Mouse (Mus musculus) hindbrain, embryonic 15.5 days (tissue): ENCODE data around the gene 1110002E22Rik. TPM values are rescaled to one million over a fixed set of nuclear protein-coding genes. Genes with fewer than 3 reads are reported as not detected.
A peak's percentile ranks its signal among the peaks of the same experiment; 100 is the strongest.

Source experiments
- ATAC-seq: fragments of 200-750 bp; cut with Nextera tagmentation; 2 replicates; pipeline ENCODE4 v1.8.0; 2017; ENCODE audit warnings: low read depth, moderate number of reproducible peaks, moderate TSS enrichment; ENCODE audit not compliant: low FRiP score
- H3K27ac ChIP-seq: fragments of 300-500 bp; sonication (generic); replicated peaks from 2 replicates; pipeline ENCODE4 v1.5.1; 2015; ENCODE audit warnings: mild to moderate bottlenecking, inconsistent platforms
- H3K27me3 ChIP-seq: fragments of 300-500 bp; sonication (generic); 2 replicates; pipeline ENCODE4 v1.6.1; 2015; ENCODE audit warnings: control low read depth, inconsistent platforms
- H3K36me3 ChIP-seq: fragments of 300-500 bp; sonication (generic); 2 replicates; pipeline ENCODE4 v1.6.1; 2015; ENCODE audit warnings: control low read depth, inconsistent platforms
- H3K4me1 ChIP-seq: fragments of 300-500 bp; sonication (generic); replicated peaks from 2 replicates; pipeline ENCODE4 v1.6.1; 2015; ENCODE audit warnings: control low read depth, inconsistent platforms
- H3K4me2 ChIP-seq: fragments of 300-500 bp; sonication (generic); 2 replicates; pipeline ENCODE4 v1.6.1; 2015; ENCODE audit warnings: moderate library complexity, mild to moderate bottlenecking, inconsistent platforms
- H3K4me3 ChIP-seq: fragments of 300-500 bp; sonication (generic); 2 replicates; pipeline ENCODE4 v1.5.1; 2015; ENCODE audit warnings: mild to moderate bottlenecking, inconsistent platforms
- H3K9ac ChIP-seq: fragments of 300-500 bp; sonication (generic); 2 replicates; pipeline ENCODE4 v1.6.1; 2015; ENCODE audit warnings: inconsistent platforms
- H3K9me3 ChIP-seq: fragments of 300-500 bp; sonication (generic); 2 replicates; pipeline ENCODE4 v1.6.1; 2016; ENCODE audit warnings: control low read depth, inconsistent platforms
- WGBS: fragments of 180-500 bp; shearing (Covaris S2); methylation state at CpG from one replicate; pipeline ENCODE4 v1.1.7; 2015; 5-methylcytosine and 5-hydroxymethylcytosine counted together
- polyA plus RNA-seq: library from polyadenylated mRNA; unstranded; fragments of >200 nt; fragmentation: Nextera tagmentation; extraction: Ambion mirVana; gene quantifications from 2 replicates; pipeline ENCODE4 v1.2.1, GENCODE M21; 2015

The 1110002E22Rik gene
- polyA plus RNA-seq, 1 experiment from 2014 or later = 0.16 TPM

- Histone ChIP-seq H3K27me3 (no peaks in the 10 kb centered on the region), H3K4me2 (no peak overlapping the region), H3K36me3 (no peaks in the 10 kb centered on the region), H3K4me3 (no peak overlapping the region), H3K9me3 (no peaks in the 10 kb centered on the region), H3K27ac (no peak overlapping the region), H3K9ac (no peak overlapping the region), H3K4me1 (no peaks in the 10 kb centered on the region)
- 50% methylated on average over 7 of the region's 7 CpGs for WGBS
- ATAC-seq = no peak
Measured at GRCm38 (mm10) chr3:138043316-138043715, 21.5 kb upstream of the 1110002E22Rik start.

DNA sequence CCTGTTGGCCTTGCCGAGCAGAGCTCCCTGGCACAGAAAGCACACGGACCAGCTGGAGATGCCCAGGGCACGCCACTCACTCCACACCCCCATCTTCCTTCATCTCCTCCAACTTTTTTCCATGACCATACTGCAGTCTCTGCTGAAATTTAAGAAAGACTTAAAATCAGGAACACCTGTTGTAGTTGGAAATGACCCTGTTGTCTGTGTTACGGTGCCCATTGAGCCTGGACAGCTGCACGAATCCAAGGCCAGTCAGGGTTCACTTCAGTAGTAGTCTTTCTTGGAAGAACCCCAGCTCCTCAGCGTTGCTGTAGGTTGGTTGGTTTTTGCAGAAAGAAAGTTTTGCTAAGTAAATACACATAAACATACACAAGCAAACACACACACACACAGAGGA, 15.3 kb upstream of the 1110002E22Rik start:
- Histone ChIP-seq H3K4me3 (no peak overlapping the region), H3K9me3 (no peaks in the 10 kb centered on the region), H3K27me3 (no peaks in the 10 kb centered on the region), H3K9ac (no peak overlapping the region), H3K4me1 (0 out of 2 replicates have a peak, but pooled peaks cover 3% of the 10 kb centered on the region), H3K27ac (no peak overlapping the region), H3K4me2 (no peak overlapping the region), H3K36me3 (no peaks in the 10 kb centered on the region)
- WGBS = 88% methylated on average over 6 of the region's 6 CpGs
- no peak for ATAC-seq

DNA sequence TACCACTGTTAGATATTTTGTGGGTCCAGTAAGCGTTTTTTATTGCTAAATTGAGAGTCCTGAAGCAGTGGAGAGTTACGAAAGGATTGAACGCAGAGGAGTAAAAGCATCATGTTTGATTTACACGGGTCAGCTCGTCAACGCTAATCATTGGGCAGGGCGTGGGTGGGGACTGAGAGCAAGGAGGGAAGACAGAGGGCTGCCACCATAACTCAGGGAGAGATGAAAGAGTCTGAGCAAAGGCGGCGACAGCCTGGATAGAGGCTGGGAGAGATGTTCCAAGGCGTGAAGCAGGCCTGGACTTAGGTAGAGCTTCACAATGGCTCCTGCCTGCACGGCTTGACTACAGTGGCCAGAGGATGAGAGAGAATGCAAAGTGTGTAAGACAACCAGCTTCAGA, 14.1 kb upstream of the 1110002E22Rik start:
- no peaks in the 10 kb centered on the region for H3K27me3 ChIP-seq
- no peak overlapping the region for H3K4me3 ChIP-seq
- H3K4me1 ChIP-seq = 0 out of 2 replicates have a peak, but pooled peaks cover 3% of the 10 kb centered on the region
- no peak overlapping the region for H3K27ac ChIP-seq
- H3K4me2 ChIP-seq = no peak overlapping the region
- ATAC-seq = no peak
- no peaks in the 10 kb centered on the region for H3K36me3 ChIP-seq
- 88% methylated on average over 11 of the region's 11 CpGs for WGBS
- no peaks in the 10 kb centered on the region for H3K9me3 ChIP-seq
- H3K9ac ChIP-seq = no peak overlapping the region

GRCm38 (mm10) chr3:138051431-138051830, 13.4 kb upstream of the 1110002E22Rik start:
- Histone ChIP-seq H3K4me2 (no peak overlapping the region), H3K4me1 (0 out of 2 replicates have a peak, but pooled peaks cover 3% of the 10 kb centered on the region), H3K27ac (no peak overlapping the region), H3K4me3 (no peak overlapping the region), H3K9ac (no peak overlapping the region), H3K9me3 (no peaks in the 10 kb centered on the region), H3K27me3 (no peaks in the 10 kb centered on the region), H3K36me3 (no peaks in the 10 kb centered on the region)
- WGBS = 79% methylated on average over 3 of the region's 3 CpGs
- ATAC-seq = no peak

DNA sequence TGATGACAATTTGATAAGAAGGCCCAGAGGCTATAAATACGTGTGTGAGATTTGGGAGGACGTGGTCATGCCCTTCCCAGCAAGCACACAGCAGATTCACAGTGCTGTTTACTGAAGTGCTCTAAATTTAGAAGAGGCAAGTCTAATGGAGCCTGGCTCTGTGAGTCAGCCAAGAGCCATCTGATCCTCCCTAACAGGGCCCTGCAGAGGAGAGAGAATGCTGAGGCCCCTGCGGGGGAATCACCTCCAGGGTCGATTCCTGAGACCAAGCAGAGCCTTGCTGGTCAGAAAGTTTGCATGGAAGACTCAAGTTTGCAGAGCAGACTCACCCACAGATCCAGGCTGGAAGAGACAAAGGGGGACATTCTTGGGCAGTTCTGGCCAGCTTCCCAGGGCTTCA, 10.9 kb upstream of the 1110002E22Rik start:
- WGBS = 56% methylated on average over 4 of the region's 4 CpGs
- H3K4me1 ChIP-seq = 0 out of 2 replicates have a peak, but pooled peaks cover 3% of the 10 kb centered on the region
- ATAC-seq = no peak

GRCm38 (mm10) chr3:138056976-138057375, 7.9 kb upstream of the 1110002E22Rik start:
- no peak for ATAC-seq
- Histone ChIP-seq H3K36me3 (no peaks in the 10 kb centered on the region), H3K27ac (no peak overlapping the region), H3K4me1 (0 out of 2 replicates have a peak, but pooled peaks cover 3% of the 10 kb centered on the region), H3K4me2 (no peak overlapping the region), H3K9ac (no peak overlapping the region), H3K4me3 (no peak overlapping the region), H3K9me3 (no peaks in the 10 kb centered on the region), H3K27me3 (no peaks in the 10 kb centered on the region)
- 57% methylated on average over 7 of the region's 7 CpGs for WGBS

More for the DNA sequence above, 10.9 kb upstream of the 1110002E22Rik start:
- Histone ChIP-seq H3K4me2 (no peak overlapping the region), H3K9ac (no peak overlapping the region), H3K9me3 (no peaks in the 10 kb centered on the region), H3K27ac (0 out of 2 replicates have a peak overlapping the region, but pooled peaks have one; percentile 4), H3K36me3 (no peaks in the 10 kb centered on the region), H3K27me3 (no peaks in the 10 kb centered on the region), H3K4me3 (no peak overlapping the region)

DNA sequence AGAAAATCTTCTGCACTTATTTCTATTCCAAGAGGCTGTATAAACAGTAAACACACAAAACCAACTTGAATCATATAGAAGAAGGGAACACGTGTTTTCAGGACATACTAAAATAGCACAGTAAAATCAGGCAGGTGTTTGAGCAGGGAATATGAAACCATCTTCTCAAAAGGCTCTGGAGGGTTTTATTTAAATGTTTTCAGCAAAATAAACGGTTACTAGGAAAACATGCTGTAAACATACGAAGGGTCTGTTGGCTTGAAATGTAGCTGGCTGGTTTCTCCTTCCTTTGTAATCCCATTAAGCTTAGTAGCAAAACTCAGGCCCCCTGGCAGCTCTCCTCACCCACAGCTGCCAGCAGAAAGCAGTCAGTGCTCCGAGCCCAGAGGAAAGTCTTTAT, 6.6 kb upstream of the 1110002E22Rik start:
- no peak overlapping the region for H3K9ac ChIP-seq
- H3K27me3 ChIP-seq = no peaks in the 10 kb centered on the region
- H3K4me2 ChIP-seq = no peak overlapping the region
- H3K27ac ChIP-seq = no peak overlapping the region
- no peaks in the 10 kb centered on the region for H3K9me3 ChIP-seq
- no peak for ATAC-seq
- H3K4me1 ChIP-seq = 0 out of 2 replicates have a peak, but pooled peaks cover 3% of the 10 kb centered on the region
- H3K36me3 ChIP-seq = no peaks in the 10 kb centered on the region
- no peak overlapping the region for H3K4me3 ChIP-seq
- WGBS = 48% methylated on average over 4 of the region's 4 CpGs

GRCm38 (mm10) chr3:138060429-138060828, 4.4 kb upstream of the 1110002E22Rik start:
- peaks cover 14% of the 10 kb centered on the region for H3K4me1 ChIP-seq
- H3K4me2 ChIP-seq = no peak overlapping the region
- 90% methylated on average over 7 of the region's 7 CpGs for WGBS
- H3K27me3 ChIP-seq = no peaks in the 10 kb centered on the region
- ATAC-seq = no peak
- H3K9ac ChIP-seq = no peak overlapping the region
- H3K9me3 ChIP-seq = no peaks in the 10 kb centered on the region
- no peak overlapping the region for H3K4me3 ChIP-seq
- no peaks in the 10 kb centered on the region for H3K36me3 ChIP-seq
- no peak overlapping the region for H3K27ac ChIP-seq

DNA sequence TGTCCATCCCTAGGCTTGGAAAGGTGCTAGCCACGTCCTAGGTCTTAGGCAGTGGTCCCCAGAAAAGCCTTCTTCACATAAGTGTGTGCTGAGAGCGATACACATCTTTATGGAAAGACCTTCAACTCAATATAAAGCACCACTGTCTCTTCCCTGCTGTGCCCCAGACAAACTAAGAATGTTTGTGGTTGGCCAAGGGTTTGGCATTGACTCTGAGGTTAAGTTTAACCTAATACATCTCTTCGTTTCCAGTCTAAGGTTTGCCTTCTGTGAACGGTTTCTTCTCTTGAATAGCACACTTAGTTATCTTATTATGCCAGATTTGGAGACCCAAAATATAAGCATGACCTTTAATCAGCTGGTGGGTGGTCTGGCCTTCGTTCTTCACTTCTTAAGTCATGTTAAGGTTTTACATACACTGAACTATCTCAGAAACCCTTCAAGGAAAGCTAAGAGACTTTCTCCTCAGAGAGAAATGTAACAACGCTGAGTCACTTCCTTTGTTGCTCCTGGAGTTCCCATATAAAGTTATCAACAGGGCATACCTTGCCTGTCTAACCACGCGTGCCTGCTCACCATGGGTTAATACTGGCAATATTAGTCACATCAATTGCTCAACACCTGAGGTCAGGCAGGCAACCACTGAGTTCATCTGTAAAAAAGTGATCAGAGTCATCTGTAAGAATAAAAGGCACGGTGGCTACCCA, 3.5 kb upstream of the 1110002E22Rik start:
- Histone ChIP-seq H3K27me3 (no peaks in the 10 kb centered on the region), H3K9ac (no peak overlapping the region), H3K4me2 (no peak overlapping the region), H3K9me3 (no peaks in the 10 kb centered on the region), H3K4me1 (peaks cover 20% of the 10 kb centered on the region), H3K4me3 (no peak overlapping the region), H3K27ac (no peak overlapping the region), H3K36me3 (no peaks in the 10 kb centered on the region)
- WGBS = 89% methylated on average over 9 of the region's 9 CpGs
- ATAC-seq = no peak

DNA sequence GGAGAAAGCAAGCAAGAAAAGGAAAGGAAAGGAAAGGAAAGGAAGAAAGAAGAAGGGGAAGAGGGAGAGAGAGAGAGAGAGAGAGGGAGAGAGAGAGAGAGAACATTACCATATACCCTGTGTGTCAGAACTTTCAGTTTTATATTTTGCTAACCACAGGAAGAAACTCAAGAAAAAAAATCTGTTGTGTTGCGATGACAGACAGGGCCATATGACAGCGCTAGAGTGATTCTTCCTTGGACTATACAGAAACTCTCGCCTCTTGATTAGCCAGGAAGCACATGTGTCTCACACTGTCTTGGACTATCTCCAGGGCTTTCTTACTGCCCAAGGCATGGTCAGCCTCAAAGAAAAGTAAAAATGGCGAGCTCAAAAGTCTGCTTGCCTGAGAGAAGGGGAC, 2.2 kb upstream of the 1110002E22Rik start:
- no peak for ATAC-seq
- Histone ChIP-seq H3K4me3 (no peak overlapping the region), H3K36me3 (no peaks in the 10 kb centered on the region), H3K4me1 (peaks cover 24% of the 10 kb centered on the region), H3K4me2 (no peak overlapping the region), H3K9ac (no peak overlapping the region), H3K27me3 (no peaks in the 10 kb centered on the region), H3K9me3 (no peaks in the 10 kb centered on the region), H3K27ac (no peak overlapping the region)
- 86% methylated on average over 4 of the region's 4 CpGs for WGBS

DNA sequence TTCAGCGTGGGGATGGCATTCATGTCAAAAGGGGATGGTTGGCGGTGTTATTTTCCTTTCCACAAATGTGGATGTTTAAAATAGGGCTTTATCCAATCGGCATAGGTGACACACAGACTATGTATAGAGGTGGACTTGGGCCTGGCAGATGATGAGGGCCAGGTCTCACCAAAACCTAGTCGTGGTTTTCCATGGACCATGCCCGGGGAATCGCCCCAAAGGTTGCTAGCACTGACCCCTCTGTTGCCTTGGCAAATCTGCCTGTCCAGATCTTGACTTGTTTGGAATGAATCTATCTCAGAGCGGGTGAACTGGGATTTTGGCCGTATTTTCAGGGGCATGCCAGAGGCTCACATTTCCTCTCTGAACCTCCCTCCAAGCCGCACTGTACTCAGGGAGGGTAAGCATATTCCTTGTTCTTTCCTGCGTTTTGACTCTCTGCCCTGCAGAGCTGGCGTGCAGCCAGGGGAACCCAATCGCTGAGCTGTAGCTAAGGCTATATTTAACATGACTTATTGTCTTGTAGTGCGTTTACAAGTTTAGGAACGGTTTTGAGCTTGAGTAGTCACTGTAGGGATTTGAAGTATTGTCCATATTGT, 1.0 kb upstream of the 1110002E22Rik start:
- Histone ChIP-seq H3K27ac (no peak overlapping the region), H3K27me3 (no peaks in the 10 kb centered on the region), H3K9me3 (no peaks in the 10 kb centered on the region), H3K36me3 (no peaks in the 10 kb centered on the region), H3K9ac (no peak overlapping the region), H3K4me1 (peaks cover 24% of the 10 kb centered on the region), H3K4me3 (no peak overlapping the region), H3K4me2 (peak overlapping the region; percentile 17; the same call in 1 of the 2 replicates)
- 0 out of 2 replicates have a peak, but pooled peaks have one; percentile 24 for ATAC-seq
- 56% methylated on average over 14 of the region's 14 CpGs for WGBS

DNA sequence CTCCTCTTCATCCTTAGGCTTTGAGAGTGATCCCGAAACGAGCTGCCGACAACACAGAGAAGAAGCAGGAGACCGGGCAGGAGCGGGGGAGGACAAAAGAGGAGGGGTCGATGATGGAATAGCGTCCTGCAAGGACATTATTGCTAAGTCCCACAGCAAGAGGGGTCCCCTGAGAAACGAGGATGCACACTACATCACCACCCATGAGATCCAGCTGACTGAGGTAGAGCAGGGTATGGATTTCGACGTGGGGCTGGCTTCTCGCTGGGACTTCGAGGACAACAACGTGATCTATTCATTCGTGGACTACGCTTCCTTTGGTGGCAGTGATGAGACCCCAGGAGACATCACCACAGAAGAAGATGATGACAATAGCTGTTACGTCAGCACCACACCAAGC, 1.1 kb downstream of the 1110002E22Rik start:
- 66% methylated on average over 16 of the region's 16 CpGs for WGBS
- Histone ChIP-seq H3K9me3 (no peaks in the 10 kb centered on the region), H3K4me2 (peak overlapping the region; percentile 43), H3K9ac (no peak overlapping the region), H3K27me3 (no peaks in the 10 kb centered on the region), H3K27ac (no peak overlapping the region), H3K36me3 (no peaks in the 10 kb centered on the region), H3K4me1 (peaks cover 28% of the 10 kb centered on the region), H3K4me3 (0 out of 2 replicates have a peak overlapping the region, but pooled peaks have one; percentile 5)
- ATAC-seq = 0 out of 2 replicates have a peak, but pooled peaks have one; percentile 1
